Mouse (Mus musculus) stomach, embryonic 15.5 days (tissue): ENCODE data around the gene Plod1. TPM values are rescaled to one million over a fixed set of nuclear protein-coding genes. Genes with fewer than 3 reads are reported as not detected.

Experiments used
- ATAC-seq: fragments of 200-750 bp; cut with Nextera tagmentation; 2 replicates; pipeline ENCODE4 v1.8.0; 2017; ENCODE audit warnings: low read depth, moderate number of reproducible peaks, moderate TSS enrichment; ENCODE audit not compliant: insufficient read depth, low FRiP score
- H3K27ac ChIP-seq: fragments of 300-500 bp; sonication (generic); 2 replicates; pipeline ENCODE4 v1.5.1; 2015; ENCODE audit warnings: mild to moderate bottlenecking, inconsistent platforms
- H3K27me3 ChIP-seq: fragments of 300-500 bp; sonication (generic); replicated peaks from 2 replicates; pipeline ENCODE4 v1.6.1; 2015; ENCODE audit warnings: inconsistent platforms
- H3K36me3 ChIP-seq: fragments of 300-500 bp; sonication (generic); 2 replicates; pipeline ENCODE4 v1.6.1; 2015; ENCODE audit warnings: inconsistent platforms
- H3K4me1 ChIP-seq: fragments of 300-500 bp; sonication (generic); 2 replicates; pipeline ENCODE4 v1.6.1; 2015; ENCODE audit warnings: inconsistent platforms
- H3K4me2 ChIP-seq: fragments of 300-500 bp; sonication (generic); 2 replicates; pipeline ENCODE4 v1.6.1; 2015; ENCODE audit warnings: mild to moderate bottlenecking, inconsistent platforms
- H3K4me3 ChIP-seq: fragments of 300-500 bp; sonication (generic); replicated peaks from 2 replicates; pipeline ENCODE4 v1.5.1; 2015; ENCODE audit warnings: inconsistent platforms
- H3K9ac ChIP-seq: fragments of 300-500 bp; sonication (generic); 2 replicates; pipeline ENCODE4 v1.6.1; 2015; ENCODE audit warnings: inconsistent platforms
- H3K9me3 ChIP-seq: fragments of 300-500 bp; sonication (generic); 2 replicates; pipeline ENCODE4 v1.6.1; 2016; ENCODE audit warnings: inconsistent platforms
- WGBS: fragments of 180-500 bp; shearing (Covaris S2); methylation state at CpG from one replicate; pipeline ENCODE4 v1.1.7; 2015; 5-methylcytosine and 5-hydroxymethylcytosine counted together
- polyA plus RNA-seq: library from polyadenylated mRNA; unstranded; fragments of >200 nt; fragmentation: Nextera tagmentation; extraction: Ambion mirVana; gene quantifications from 2 replicates; pipeline ENCODE4 v1.2.1, GENCODE M21; 2015

Plod1 gene
- 43.7 and 47.9 TPM in 2 replicates for polyA plus RNA-seq

DNA sequence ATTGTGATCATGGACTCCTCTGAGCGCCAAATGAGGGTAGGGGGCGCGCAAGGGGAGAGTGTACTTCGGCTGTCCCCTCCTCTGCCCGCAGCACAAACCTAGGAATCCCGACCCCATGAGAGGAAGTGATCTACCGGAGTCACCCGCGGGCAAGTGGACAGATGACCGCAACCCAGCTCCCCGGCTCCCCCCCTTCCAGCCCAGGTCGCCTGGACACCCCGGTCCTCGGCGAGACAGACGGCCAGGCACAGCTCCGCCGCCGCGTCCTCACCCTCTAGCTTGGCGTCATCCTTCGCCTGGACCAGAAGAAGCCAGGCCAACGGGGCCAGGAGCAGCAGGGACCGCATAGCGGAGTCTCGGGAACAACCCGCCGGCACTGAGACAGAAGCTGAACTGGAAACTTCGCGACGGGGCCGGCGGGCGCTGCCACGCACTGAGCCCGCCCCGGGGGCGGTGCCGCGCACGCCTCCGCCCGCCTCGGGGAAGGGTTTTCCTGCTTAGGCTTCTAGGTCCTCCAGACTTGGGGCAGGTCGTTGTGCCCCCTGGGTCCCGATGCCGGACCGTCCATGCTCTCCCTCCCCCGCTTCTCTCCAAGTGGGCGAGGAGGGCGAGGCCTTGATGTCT is at the start of gene Plod1:
Gene Plod1, minus strand, starts transcription at position 437 of the 624 bp plus-strand sequence.
- peak within 1 kb of the TSS; percentile 73 for H3K9ac ChIP-seq
- peak within 1 kb of the TSS; percentile 77 for H3K4me3 ChIP-seq
- no peaks in the 10 kb centered on the region for H3K36me3 ChIP-seq
- H3K4me2 ChIP-seq, result peak within 1 kb of the TSS; percentile 93
- ATAC-seq, result peak; percentile 76
- H3K27ac ChIP-seq, result peak within 1 kb of the TSS; percentile 77
- no peaks in the 10 kb centered on the region for H3K27me3 ChIP-seq
- no peaks in the 10 kb centered on the region for H3K9me3 ChIP-seq
- under 1% methylated on average over 51 of the region's 51 CpGs for WGBS
- H3K4me1 ChIP-seq, result peaks cover 24% of the 10 kb centered on the region

DNA sequence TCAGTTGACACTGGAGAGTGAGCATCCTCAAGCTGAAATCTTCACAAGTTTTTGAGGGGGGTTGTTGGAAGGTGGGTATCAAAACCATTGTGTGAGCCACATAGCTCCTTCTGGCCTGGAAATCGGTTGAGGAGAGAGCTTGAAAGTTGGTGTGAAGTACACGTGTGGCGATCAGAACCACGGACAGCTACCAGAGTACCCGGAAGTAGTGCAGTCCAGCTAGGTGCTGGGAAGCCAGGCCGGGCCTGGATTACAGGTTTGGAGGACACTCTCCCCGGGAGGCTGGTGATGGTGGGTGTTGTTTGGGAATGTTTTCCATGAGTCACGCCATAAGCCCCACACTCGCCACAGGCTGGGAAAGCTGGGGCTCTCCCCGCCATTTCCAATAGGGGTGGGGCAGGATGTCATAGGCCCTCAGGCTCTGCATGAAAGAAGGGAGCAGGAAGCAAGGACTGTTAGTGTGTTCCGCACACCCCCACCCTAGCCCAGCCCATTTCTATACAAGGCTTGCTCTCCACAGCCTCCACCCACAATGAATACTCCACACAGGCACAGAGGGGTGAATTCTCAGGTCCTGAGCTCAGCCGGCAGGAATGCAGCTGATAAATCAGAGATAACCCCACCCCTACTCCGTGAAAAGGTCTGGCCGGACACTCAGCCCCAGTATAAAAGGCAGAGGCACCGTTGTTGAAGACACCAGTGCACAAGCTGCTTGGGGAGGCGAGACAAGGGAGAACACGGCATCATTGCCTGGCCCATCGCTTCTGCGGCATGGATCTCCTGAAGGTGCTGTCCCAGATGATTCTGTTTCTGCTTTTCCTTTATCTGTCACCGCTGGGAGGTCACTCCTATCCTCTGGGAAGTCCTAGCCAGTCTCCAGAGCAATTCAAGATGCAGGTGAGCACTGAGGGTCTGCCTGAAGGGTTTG is 48.9 kb upstream of the Plod1 start, which contains the start of gene Nppb:
Gene Nppb, plus strand, starts transcription at position 584 of the 928 bp plus-strand sequence.
- H3K27me3 ChIP-seq, result no peaks in the 10 kb centered on the region
- no peak within 1 kb of the TSS for H3K9ac ChIP-seq
- H3K4me3 ChIP-seq, result no peak within 1 kb of the TSS
- no peak within 1 kb of the TSS for H3K4me2 ChIP-seq
- H3K9me3 ChIP-seq, result no peaks in the 10 kb centered on the region
- peak; percentile 60; the same call in 1 of the 2 replicates for ATAC-seq
- H3K36me3 ChIP-seq, result no peaks in the 10 kb centered on the region
- no peak within 1 kb of the TSS for H3K27ac ChIP-seq
- no peaks in the 10 kb centered on the region for H3K4me1 ChIP-seq
- 29% methylated on average over 20 of the region's 20 CpGs for WGBS

DNA sequence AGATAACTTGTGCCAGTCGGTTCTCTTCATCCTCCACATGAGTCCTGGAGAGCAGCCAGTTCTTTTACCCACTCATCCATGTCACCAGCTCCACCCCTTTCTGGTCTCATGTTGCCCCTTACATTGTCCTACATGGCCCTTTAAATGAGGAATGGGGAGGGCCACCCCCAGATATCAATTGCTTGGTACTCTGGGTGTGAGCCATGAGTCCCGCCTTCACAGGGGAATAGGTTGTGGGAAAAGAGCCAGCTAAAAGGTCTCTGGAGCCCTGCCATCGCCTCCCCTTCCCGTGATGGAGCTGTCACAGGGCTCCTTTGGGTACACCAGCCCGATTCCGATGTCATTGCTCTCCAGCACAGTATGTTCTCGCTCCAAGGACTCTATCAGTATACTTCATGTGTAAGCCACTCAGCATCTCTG is 42.9 kb upstream of the Plod1 start:
- Histone ChIP-seq H3K4me1 (no peaks in the 10 kb centered on the region), H3K27ac (no peak overlapping the region), H3K9ac (no peak overlapping the region), H3K4me3 (no peak overlapping the region), H3K4me2 (no peak overlapping the region), H3K9me3 (no peaks in the 10 kb centered on the region), H3K36me3 (no peaks in the 10 kb centered on the region), H3K27me3 (no peaks in the 10 kb centered on the region)
- WGBS, result 76% methylated on average over 7 of the region's 7 CpGs
- no peak for ATAC-seq

- H3K9ac ChIP-seq, result no peak overlapping the region
- H3K9me3 ChIP-seq, result no peaks in the 10 kb centered on the region
- H3K4me1 ChIP-seq, result no peaks in the 10 kb centered on the region
- no peaks in the 10 kb centered on the region for H3K27me3 ChIP-seq
- no peak overlapping the region for H3K4me2 ChIP-seq
- no peak for ATAC-seq
- no peak overlapping the region for H3K27ac ChIP-seq
- no peaks in the 10 kb centered on the region for H3K36me3 ChIP-seq
- WGBS, result 86% methylated on average over 6 of the region's 6 CpGs
- no peak overlapping the region for H3K4me3 ChIP-seq
Measured at GRCm38 (mm10) chr4:147978391-147978790, 41.8 kb upstream of the Plod1 start.

GRCm38 (mm10) chr4:147977726-147978125 is 41.2 kb upstream of the Plod1 start:
- no peak for ATAC-seq
- Histone ChIP-seq H3K9ac (no peak overlapping the region), H3K4me3 (no peak overlapping the region), H3K4me1 (no peaks in the 10 kb centered on the region), H3K27me3 (no peaks in the 10 kb centered on the region), H3K27ac (no peak overlapping the region), H3K36me3 (no peaks in the 10 kb centered on the region), H3K4me2 (no peak overlapping the region), H3K9me3 (no peaks in the 10 kb centered on the region)
- 81% methylated on average over 4 of the region's 4 CpGs for WGBS

GRCm38 (mm10) chr4:147976237-147976636 is 39.7 kb upstream of the Plod1 start:
- Histone ChIP-seq H3K4me3 (no peak overlapping the region), H3K9me3 (no peaks in the 10 kb centered on the region), H3K27me3 (no peaks in the 10 kb centered on the region), H3K4me2 (no peak overlapping the region), H3K4me1 (no peaks in the 10 kb centered on the region), H3K27ac (no peak overlapping the region), H3K9ac (no peak overlapping the region), H3K36me3 (no peaks in the 10 kb centered on the region)
- no peak for ATAC-seq
- 69% methylated on average over 3 of the region's 3 CpGs for WGBS

- Histone ChIP-seq H3K4me2 (no peak overlapping the region), H3K4me3 (no peak overlapping the region), H3K9me3 (no peaks in the 10 kb centered on the region), H3K27ac (no peak overlapping the region), H3K27me3 (no peaks in the 10 kb centered on the region), H3K9ac (no peak overlapping the region), H3K4me1 (no peaks in the 10 kb centered on the region), H3K36me3 (no peaks in the 10 kb centered on the region)
- ATAC-seq, result no peak
- 34% methylated on average over 9 of the region's 9 CpGs for WGBS
Measured at GRCm38 (mm10) chr4:147969337-147969736, 32.8 kb upstream of the Plod1 start.

- Histone ChIP-seq H3K36me3 (no peaks in the 10 kb centered on the region), H3K4me1 (no peaks in the 10 kb centered on the region), H3K9ac (no peak overlapping the region), H3K4me3 (no peak overlapping the region), H3K4me2 (no peak overlapping the region), H3K9me3 (no peaks in the 10 kb centered on the region), H3K27me3 (no peaks in the 10 kb centered on the region), H3K27ac (no peak overlapping the region)
- 73% methylated on average over 2 of the region's 2 CpGs for WGBS
- no peak for ATAC-seq
Measured at GRCm38 (mm10) chr4:147968816-147969215, 32.2 kb upstream of the Plod1 start.

DNA sequence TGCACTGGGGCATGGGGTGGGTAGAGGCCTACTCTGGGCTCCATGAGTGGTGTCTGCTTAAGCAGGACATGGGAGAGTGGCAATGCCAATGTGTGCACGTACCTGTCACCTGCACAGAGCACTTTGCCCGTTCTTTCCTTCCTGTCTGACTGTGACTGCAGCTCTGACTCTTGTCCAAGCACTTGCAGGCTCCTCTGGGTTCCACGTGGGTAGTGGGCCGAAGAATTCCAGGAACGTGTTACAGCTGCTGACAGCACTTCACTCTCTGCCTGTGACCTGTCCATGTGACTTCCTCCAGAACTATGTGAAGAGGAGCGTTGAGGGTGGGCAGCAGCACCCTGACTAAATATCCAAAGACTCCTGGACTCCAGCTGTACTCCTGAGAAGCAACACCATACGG is 29.1 kb upstream of the Plod1 start:
- no peak overlapping the region for H3K4me2 ChIP-seq

DNA sequence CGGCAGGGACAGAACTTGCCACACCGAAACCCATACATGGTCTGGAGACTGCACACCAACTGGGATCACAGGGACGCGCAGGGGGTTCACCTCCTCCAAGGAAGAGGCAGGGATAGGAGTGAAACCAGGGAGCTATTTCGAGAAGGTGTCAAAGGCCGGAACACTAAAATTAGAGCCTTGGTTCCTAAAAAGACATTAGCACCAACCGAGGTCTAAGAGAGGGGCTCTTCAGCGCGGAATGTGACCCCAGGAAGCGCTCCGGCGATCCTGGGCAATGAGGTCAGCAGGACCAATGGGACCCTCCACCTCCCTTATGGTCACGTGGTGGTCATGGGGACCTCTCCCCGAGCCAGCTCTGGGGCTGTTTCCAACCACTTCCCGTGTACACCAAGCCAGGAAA is 27.1 kb upstream of the Plod1 start:
- no peak for ATAC-seq
- Histone ChIP-seq H3K4me2 (no peak overlapping the region), H3K27ac (no peak overlapping the region), H3K9ac (no peak overlapping the region), H3K4me3 (no peak overlapping the region), H3K4me1 (no peaks in the 10 kb centered on the region), H3K27me3 (no peaks in the 10 kb centered on the region), H3K9me3 (no peaks in the 10 kb centered on the region), H3K36me3 (no peaks in the 10 kb centered on the region)
- WGBS, result 81% methylated on average over 15 of the region's 15 CpGs

More for the DNA sequence above, 29.1 kb upstream of the Plod1 start:
- Histone ChIP-seq H3K4me1 (no peaks in the 10 kb centered on the region), H3K27ac (no peak overlapping the region), H3K9me3 (no peaks in the 10 kb centered on the region), H3K36me3 (no peaks in the 10 kb centered on the region), H3K4me3 (no peak overlapping the region), H3K9ac (no peak overlapping the region), H3K27me3 (no peaks in the 10 kb centered on the region)
- 66% methylated on average over 7 of the region's 7 CpGs for WGBS
- ATAC-seq, result no peak

GRCm38 (mm10) chr4:147962781-147963180 is 26.2 kb upstream of the Plod1 start:
- Histone ChIP-seq H3K4me2 (no peak overlapping the region), H3K36me3 (no peaks in the 10 kb centered on the region), H3K9ac (no peak overlapping the region), H3K27ac (no peak overlapping the region), H3K4me3 (no peak overlapping the region), H3K9me3 (no peaks in the 10 kb centered on the region), H3K27me3 (no peaks in the 10 kb centered on the region), H3K4me1 (no peaks in the 10 kb centered on the region)
- no peak for ATAC-seq
- 42% methylated on average over 6 of the region's 6 CpGs for WGBS
